Mouse (Mus musculus) lung, embryonic 16.5 days (tissue): Measurements from ENCODE around the gene Ophn1. TPM values are rescaled to one million over a fixed set of nuclear protein-coding genes. Genes with fewer than 3 reads are reported as not detected.
A peak's percentile ranks its signal among the peaks of the same experiment; 100 is the strongest.

ENCODE experiments used
- ATAC-seq: fragments of 200-750 bp; cut with Nextera tagmentation; 2 replicates; pipeline ENCODE4 v1.8.0; 2017; ENCODE audit warnings: low read depth, mild to moderate bottlenecking, moderate library complexity
- H3K27ac ChIP-seq: fragments of 300-500 bp; sonication (generic); 2 replicates; pipeline ENCODE4 v1.5.1; 2014; ENCODE audit warnings: mild to moderate bottlenecking, control low read depth, low read length
- H3K27me3 ChIP-seq: fragments of 300-500 bp; sonication (generic); 2 replicates; pipeline ENCODE4 v1.6.1; 2014; ENCODE audit warnings: low read depth, low read length, mixed read lengths; ENCODE audit not compliant: control insufficient read depth, insufficient read depth
- H3K36me3 ChIP-seq: fragments of 300-500 bp; sonication (generic); 2 replicates; pipeline ENCODE4 v1.6.1; 2014; ENCODE audit warnings: low read length; ENCODE audit not compliant: control insufficient read depth, insufficient read depth
- H3K4me1 ChIP-seq: fragments of 300-500 bp; sonication (generic); replicated peaks from 2 replicates; pipeline ENCODE4 v1.6.1; 2014; ENCODE audit warnings: low read length, mixed read lengths; ENCODE audit not compliant: control insufficient read depth, insufficient read depth
- H3K4me2 ChIP-seq: fragments of 300-500 bp; sonication (generic); 2 replicates; pipeline ENCODE4 v1.6.1; 2014; ENCODE audit warnings: low read depth, low read length, control low read depth
- H3K4me3 ChIP-seq: fragments of 300-500 bp; sonication (generic); 2 replicates; pipeline ENCODE4 v1.5.1; 2014; ENCODE audit warnings: mild to moderate bottlenecking, low read length, control low read depth
- H3K9ac ChIP-seq: fragments of 300-500 bp; sonication (generic); 2 replicates; pipeline ENCODE4 v1.6.1; 2014; ENCODE audit warnings: low read length, control low read depth
- H3K9me3 ChIP-seq: fragments of 300-500 bp; sonication (generic); 2 replicates; pipeline ENCODE4 v1.6.1; 2016; ENCODE audit warnings: low read length; ENCODE audit not compliant: control insufficient read depth
- WGBS: fragments of 180-500 bp; shearing (Covaris S2); extraction: QIAGEN DNeasy Blood & Tissue Kit; methylation state at CpG from one replicate; pipeline ENCODE4 v1.1.7; 2014; 5-methylcytosine and 5-hydroxymethylcytosine counted together
- polyA plus RNA-seq: library from polyadenylated mRNA; unstranded; fragments of >200 nt; fragmentation: Nextera tagmentation; extraction: Ambion mirVana; gene quantifications from 2 replicates; pipeline ENCODE4 v1.2.1, GENCODE M21; 2015

Gene Ophn1
- polyA plus RNA-seq, 1 experiment from 2014 or later = 19.1 TPM

GRCm38 (mm10) chrX:98736758-98737157 is 154.1 kb downstream of the Ophn1 start:
- ATAC-seq = peak; percentile 57
- Histone ChIP-seq H3K9ac (no peak overlapping the region), H3K36me3 (no peaks in the 10 kb centered on the region), H3K27ac (no peak overlapping the region), H3K9me3 (no peaks in the 10 kb centered on the region), H3K4me2 (no peak overlapping the region), H3K4me3 (no peak overlapping the region), H3K4me1 (no peaks in the 10 kb centered on the region), H3K27me3 (no peaks in the 10 kb centered on the region)
- WGBS = 61% methylated on average over 5 of the region's 5 CpGs

GRCm38 (mm10) chrX:98722991-98723390 is 167.8 kb downstream of the Ophn1 start:
- H3K27ac ChIP-seq = no peak overlapping the region
- no peak for ATAC-seq
- no peaks in the 10 kb centered on the region for H3K36me3 ChIP-seq
- 73% methylated on average over 10 of the region's 10 CpGs for WGBS
- no peak overlapping the region for H3K9ac ChIP-seq
- H3K27me3 ChIP-seq = no peaks in the 10 kb centered on the region
- H3K4me1 ChIP-seq = no peaks in the 10 kb centered on the region
- H3K4me3 ChIP-seq = no peak overlapping the region
- no peaks in the 10 kb centered on the region for H3K9me3 ChIP-seq
- H3K4me2 ChIP-seq = no peak overlapping the region

- Histone ChIP-seq H3K9me3 (no peaks in the 10 kb centered on the region), H3K27ac (no peak overlapping the region), H3K27me3 (no peaks in the 10 kb centered on the region), H3K4me3 (no peak overlapping the region), H3K4me1 (no peaks in the 10 kb centered on the region), H3K36me3 (no peaks in the 10 kb centered on the region), H3K4me2 (no peak overlapping the region), H3K9ac (no peak overlapping the region)
- ATAC-seq = no peak
Observed at GRCm38 (mm10) chrX:98707766-98708165, 183.1 kb downstream of the Ophn1 start.

- H3K4me2 ChIP-seq = no peak overlapping the region
- H3K27me3 ChIP-seq = no peaks in the 10 kb centered on the region
- no peak overlapping the region for H3K9ac ChIP-seq
- 20% methylated on average over 4 of the region's 4 CpGs for WGBS
- no peak overlapping the region for H3K4me3 ChIP-seq
- no peaks in the 10 kb centered on the region for H3K9me3 ChIP-seq
- no peaks in the 10 kb centered on the region for H3K36me3 ChIP-seq
- H3K4me1 ChIP-seq = no peaks in the 10 kb centered on the region
- ATAC-seq = no peak
- H3K27ac ChIP-seq = no peak overlapping the region
Observed at GRCm38 (mm10) chrX:98701635-98702034, 189.2 kb downstream of the Ophn1 start.

GRCm38 (mm10) chrX:98682603-98683002 is 208.2 kb downstream of the Ophn1 start:
- no peak overlapping the region for H3K4me2 ChIP-seq
- no peaks in the 10 kb centered on the region for H3K27me3 ChIP-seq
- no peak overlapping the region for H3K9ac ChIP-seq
- H3K9me3 ChIP-seq = no peaks in the 10 kb centered on the region
- no peaks in the 10 kb centered on the region for H3K4me1 ChIP-seq
- no peaks in the 10 kb centered on the region for H3K36me3 ChIP-seq
- no peak for ATAC-seq
- no peak overlapping the region for H3K27ac ChIP-seq
- no peak overlapping the region for H3K4me3 ChIP-seq

GRCm38 (mm10) chrX:98681281-98681680 is 209.5 kb downstream of the Ophn1 start:
- WGBS = 75% methylated on average over 2 of the region's 2 CpGs
- H3K27ac ChIP-seq = no peak overlapping the region
- ATAC-seq = no peak

GRCm38 (mm10) chrX:98670988-98671387 is 219.8 kb downstream of the Ophn1 start:
- ATAC-seq = no peak
- Histone ChIP-seq H3K27ac (no peak overlapping the region), H3K9ac (no peak overlapping the region), H3K4me2 (no peak overlapping the region), H3K4me3 (no peak overlapping the region), H3K4me1 (no peaks in the 10 kb centered on the region), H3K36me3 (no peaks in the 10 kb centered on the region), H3K9me3 (no peaks in the 10 kb centered on the region), H3K27me3 (no peaks in the 10 kb centered on the region)

More at GRCm38 (mm10) chrX:98681281-98681680, 209.5 kb downstream of the Ophn1 start:
- no peak overlapping the region for H3K9ac ChIP-seq
- H3K36me3 ChIP-seq = no peaks in the 10 kb centered on the region
- H3K4me3 ChIP-seq = no peak overlapping the region
- H3K27me3 ChIP-seq = no peaks in the 10 kb centered on the region
- H3K4me1 ChIP-seq = no peaks in the 10 kb centered on the region
- no peak overlapping the region for H3K4me2 ChIP-seq
- no peaks in the 10 kb centered on the region for H3K9me3 ChIP-seq

GRCm38 (mm10) chrX:98651431-98651830 is 239.4 kb downstream of the Ophn1 start:
- H3K36me3 ChIP-seq = no peaks in the 10 kb centered on the region
- no peak overlapping the region for H3K4me3 ChIP-seq
- ATAC-seq = no peak
- no peaks in the 10 kb centered on the region for H3K4me1 ChIP-seq
- H3K9ac ChIP-seq = no peak overlapping the region
- H3K9me3 ChIP-seq = no peaks in the 10 kb centered on the region
- H3K27me3 ChIP-seq = no peaks in the 10 kb centered on the region
- no peak overlapping the region for H3K4me2 ChIP-seq
- H3K27ac ChIP-seq = no peak overlapping the region

- Histone ChIP-seq H3K4me1 (no peaks in the 10 kb centered on the region), H3K27ac (no peak overlapping the region), H3K27me3 (no peaks in the 10 kb centered on the region), H3K36me3 (no peaks in the 10 kb centered on the region), H3K4me2 (no peak overlapping the region), H3K9me3 (no peaks in the 10 kb centered on the region), H3K9ac (no peak overlapping the region), H3K4me3 (no peak overlapping the region)
- ATAC-seq = no peak
- 89% methylated on average over 3 of the region's 3 CpGs for WGBS
Observed at GRCm38 (mm10) chrX:98628666-98629404, 262.0 kb downstream of the Ophn1 start.

GRCm38 (mm10) chrX:98618865-98619264 is 272.0 kb downstream of the Ophn1 start:
- ATAC-seq = no peak
- no peaks in the 10 kb centered on the region for H3K4me1 ChIP-seq
- WGBS = 1% methylated on average over 2 of the region's 2 CpGs

More at GRCm38 (mm10) chrX:98618865-98619264, 272.0 kb downstream of the Ophn1 start:
- no peak overlapping the region for H3K4me2 ChIP-seq
- no peak overlapping the region for H3K9ac ChIP-seq
- no peaks in the 10 kb centered on the region for H3K36me3 ChIP-seq
- H3K27ac ChIP-seq = no peak overlapping the region
- no peaks in the 10 kb centered on the region for H3K9me3 ChIP-seq
- no peaks in the 10 kb centered on the region for H3K27me3 ChIP-seq
- H3K4me3 ChIP-seq = no peak overlapping the region
